Mouse (Mus musculus) heart, adult 2 months (tissue): ENCODE measurements around the gene 4930590J08Rik.

Experiments
- CTCF ChIP-seq: fragments of 200-600 bp; IDR thresholded peaks from 2 replicates; pipeline ENCODE4 v1.8.1; 2022; ENCODE audit warnings: antibody characterized with exemption, mild to moderate bottlenecking, moderate library complexity
- EP300 ChIP-seq: fragments of 200-500 bp; IDR thresholded peaks from 2 replicates; pipeline ENCODE4 v1.6.1; 2011; ENCODE audit warnings: low read depth, low read length, control low read depth; ENCODE audit not compliant: insufficient read depth
- POLR2A ChIP-seq: fragments of 200-500 bp; IDR thresholded peaks from 2 replicates; pipeline ENCODE4 v1.6.1; 2011; ENCODE audit warnings: mild to moderate bottlenecking, low read depth, low read length, control low read depth; ENCODE audit not compliant: insufficient read depth

- TF ChIP-seq EP300 (no peak), POLR2A (no peak), CTCF (no peak)
Measured at GRCm38 (mm10) chr6:91931231-91931630, 28.6 kb downstream of the 4930590J08Rik start.
